Mouse (Mus musculus): ENCODE results near the gene Gm904. TPM values are rescaled to one million over a fixed set of nuclear protein-coding genes. Genes with fewer than 3 reads are reported as not detected.
"Not testable (repeated sequence)": the region's sequence is repeated elsewhere in the genome, so short reads cannot be mapped to it uniquely, and the experiment has no call there.

Gm904 gene
- polyA plus RNA-seq (2015; fragmentation: Nextera tagmentation; extraction: Ambion mirVana): not detected in 2 replicates

DNA sequence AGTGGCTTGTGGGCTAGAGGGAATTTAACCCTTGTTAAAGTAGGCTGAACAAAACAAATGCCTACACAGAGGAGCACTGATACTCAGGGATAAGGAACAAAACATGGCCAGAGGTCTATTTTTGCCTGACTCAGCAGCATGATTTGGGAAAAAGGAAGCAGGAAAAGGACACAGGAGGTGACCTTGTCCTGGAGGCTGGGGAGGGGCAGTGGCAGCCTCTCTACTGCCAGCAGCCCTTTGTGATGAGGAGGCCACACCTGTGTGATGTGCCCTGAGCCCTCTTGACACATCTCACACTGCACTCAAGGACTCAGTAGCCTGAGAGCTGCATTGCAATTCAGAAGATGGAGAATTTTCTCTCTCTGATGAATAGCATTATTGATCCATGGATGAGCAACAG, at the start of gene Gm904:
Gene Gm904 (plus strand): TSS at position 301 of the 400 bp plus-strand sequence.
- H3K27ac ChIP-seq (ENCODE audit: low read length); H3K4me2 ChIP-seq (ENCODE audit: low read depth, low read length); H3K9ac ChIP-seq (ENCODE audit: low read length); H3K36me3 ChIP-seq (ENCODE audit: control insufficient read depth, insufficient read depth, low read length); H3K4me3 ChIP-seq (replicated peaks; ENCODE audit: low read length); H3K4me1 ChIP-seq (ENCODE audit: control insufficient read depth, insufficient read depth, low read length); H3K27me3 ChIP-seq (ENCODE audit: control insufficient read depth, insufficient read depth, low read length); ATAC-seq (ENCODE audit: insufficient read depth, low FRiP score); H3K9me3 ChIP-seq (replicated peaks; ENCODE audit: control insufficient read depth, low read length): not testable (repeated sequence)

DNA sequence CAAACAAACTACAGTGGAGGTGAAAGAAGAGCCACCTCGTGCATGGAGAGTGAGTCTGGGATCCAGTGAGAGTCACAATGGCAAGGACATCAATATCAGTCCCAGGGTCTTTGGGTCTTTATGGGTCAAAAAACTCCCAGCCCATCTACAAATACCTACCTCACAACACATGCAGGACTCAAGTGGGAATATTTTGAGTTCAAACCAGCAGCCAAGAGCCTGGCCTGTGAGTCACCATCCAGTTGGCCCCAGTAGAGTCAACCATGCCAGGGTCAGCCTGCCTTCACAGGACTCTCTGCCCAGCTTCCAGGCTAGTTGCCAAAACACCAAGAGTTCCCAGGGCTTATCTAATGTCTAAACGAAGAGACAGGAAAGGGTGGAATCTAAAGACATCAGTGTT, 5.7 kb downstream of the Gm904 start:
- H3K4me1 ChIP-seq (ENCODE audit: control insufficient read depth, insufficient read depth, low read length); H3K4me2 ChIP-seq (ENCODE audit: low read depth, low read length); H3K27ac ChIP-seq (ENCODE audit: low read length); H3K4me3 ChIP-seq (replicated peaks; ENCODE audit: low read length); H3K36me3 ChIP-seq (ENCODE audit: control insufficient read depth, insufficient read depth, low read length); H3K27me3 ChIP-seq (ENCODE audit: control insufficient read depth, insufficient read depth, low read length); H3K9ac ChIP-seq (ENCODE audit: low read length); H3K9me3 ChIP-seq (replicated peaks; ENCODE audit: control insufficient read depth, low read length); ATAC-seq (ENCODE audit: insufficient read depth, low FRiP score): not testable (repeated sequence)
- 77% methylated on average over 2 of the region's 2 CpGs for WGBS

Small RNA genes within 50 kb of the gene (microRNA-seq; reads per million reads assigned to microRNA genes)
- gene Gm23952: not detected
- not detected for gene Mir683-2

Other genes with a start within 250 kb of the Gm904 start
- gene Fbxw17, start 225.4 kb upstream of the Gm904 start, polyA plus RNA-seq (2015; fragmentation: Nextera tagmentation; extraction: Ambion mirVana): 24.7 and 25.1 TPM in 2 replicates
- gene Gm47429, start 199.3 kb upstream of the Gm904 start, polyA plus RNA-seq (2015; fragmentation: Nextera tagmentation; extraction: Ambion mirVana): not detected in 2 replicates
- not detected in 2 replicates for gene Nutm2, start 175.9 kb upstream of the Gm904 start, polyA plus RNA-seq (2015; fragmentation: Nextera tagmentation; extraction: Ambion mirVana)
- not detected in 2 replicates for gene Gm8765, start 55.1 kb downstream of the Gm904 start, polyA plus RNA-seq (2015; fragmentation: Nextera tagmentation; extraction: Ambion mirVana)

Measured in stomach, embryonic 16.5 days (tissue).